Mouse (Mus musculus): ENCODE measurements around the gene Spon2. TPM values are rescaled to one million over a fixed set of nuclear protein-coding genes. Genes with fewer than 3 reads are reported as not detected.

The Spon2 gene
- polyA plus RNA-seq, 1 experiment from 2014 or later: 10.9 TPM

DNA sequence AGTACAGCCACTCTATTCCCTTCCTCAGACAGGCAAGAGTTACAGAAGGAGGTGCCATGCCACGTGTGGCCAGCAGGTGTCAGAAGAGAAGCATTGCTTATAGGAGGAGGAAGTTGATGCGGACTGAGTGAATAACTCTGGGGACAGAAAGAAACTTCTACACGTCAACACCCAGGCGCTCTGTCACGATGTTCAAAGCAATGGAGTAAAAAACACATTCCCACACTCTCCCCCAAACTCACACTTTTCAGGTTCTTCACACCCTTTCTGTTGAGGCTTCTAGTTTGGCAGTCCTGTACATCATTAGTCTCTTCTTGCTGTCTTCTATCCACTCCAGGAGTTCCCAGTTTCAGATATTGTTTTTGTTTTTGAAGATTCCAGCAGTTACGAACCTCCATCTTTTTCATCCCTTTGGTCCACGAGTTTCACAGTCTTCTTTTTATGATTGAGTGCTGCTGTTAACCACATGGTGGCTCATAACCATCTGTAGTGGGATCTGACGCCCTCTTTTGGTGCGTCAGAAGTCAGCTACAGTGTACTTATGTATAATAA, 14.5 kb downstream of the Spon2 start:
- Histone ChIP-seq H3K27me3 (ENCODE audit: insufficient read depth, low read length) (no peaks in the 10 kb centered on the region), H3K27ac (ENCODE audit: low read length) (0 out of 2 replicates have a peak overlapping the region, but pooled peaks have one; percentile 39), H3K4me1 (ENCODE audit: insufficient read depth, low read length) (peaks cover 9% of the 10 kb centered on the region), H3K9ac (replicated peaks; ENCODE audit: low read length) (peak overlapping the region; percentile 49), H3K36me3 (ENCODE audit: insufficient read depth, low read length) (no peaks in the 10 kb centered on the region), H3K9me3 (ENCODE audit: low read length) (no peaks in the 10 kb centered on the region), H3K4me2 (replicated peaks; ENCODE audit: low read depth, low read length) (peak overlapping the region; percentile 55), H3K4me3 (ENCODE audit: low read length) (peak overlapping the region; percentile 29)
- WGBS: 9% methylated on average over 9 of the region's 9 CpGs
- ATAC-seq (ENCODE audit: low FRiP score, low TSS enrichment): peak; percentile 74

GRCm38 (mm10) chr5:33203171-33203565, 15.1 kb downstream of the Spon2 start:
- 78% methylated on average over 6 of the region's 6 CpGs for WGBS

DNA sequence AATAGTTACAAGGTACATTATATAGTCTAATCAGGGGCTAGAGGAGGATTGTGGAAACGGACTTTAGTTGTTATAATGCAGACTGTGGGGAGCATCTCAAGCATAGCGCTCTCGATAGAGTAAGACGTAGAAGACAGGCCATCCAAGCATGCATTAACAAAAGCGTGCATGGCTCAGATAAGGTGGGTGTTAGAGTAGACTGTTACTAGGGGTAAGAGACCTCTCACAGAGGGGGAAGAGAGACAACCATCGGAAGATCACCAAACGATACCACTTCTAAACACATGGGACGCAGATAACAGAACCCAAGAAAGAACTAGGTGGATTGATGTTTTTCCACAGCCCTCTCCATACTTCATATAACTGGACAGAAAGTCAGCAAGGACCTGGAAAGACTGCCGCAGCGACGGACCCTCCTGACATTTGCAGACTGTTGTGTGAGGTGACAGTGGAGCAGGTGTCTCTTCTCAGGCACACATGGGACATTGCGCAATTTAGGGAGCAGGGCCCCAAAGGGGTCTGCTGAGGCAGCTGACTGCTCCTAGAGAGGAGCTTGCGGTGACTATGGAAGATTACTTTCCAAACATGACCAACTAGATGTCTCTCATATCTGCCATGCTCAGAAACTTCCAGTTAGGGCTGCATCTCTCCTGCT, 15.6 kb downstream of the Spon2 start:
- 78% methylated on average over 13 of the region's 13 CpGs for WGBS
- Histone ChIP-seq H3K4me2 (replicated peaks; ENCODE audit: low read depth, low read length) (no peak overlapping the region), H3K27ac (ENCODE audit: low read length) (no peak overlapping the region), H3K4me3 (ENCODE audit: low read length) (no peak overlapping the region), H3K27me3 (ENCODE audit: insufficient read depth, low read length) (no peaks in the 10 kb centered on the region), H3K36me3 (ENCODE audit: insufficient read depth, low read length) (no peaks in the 10 kb centered on the region), H3K9ac (replicated peaks; ENCODE audit: low read length) (no peak overlapping the region), H3K9me3 (ENCODE audit: low read length) (no peaks in the 10 kb centered on the region), H3K4me1 (ENCODE audit: insufficient read depth, low read length) (peaks cover 9% of the 10 kb centered on the region)
- no peak for ATAC-seq (ENCODE audit: low FRiP score, low TSS enrichment)

More at GRCm38 (mm10) chr5:33203171-33203565, 15.1 kb downstream of the Spon2 start:
- Histone ChIP-seq H3K36me3 (ENCODE audit: insufficient read depth, low read length) (no peaks in the 10 kb centered on the region), H3K4me1 (ENCODE audit: insufficient read depth, low read length) (peaks cover 9% of the 10 kb centered on the region), H3K4me3 (ENCODE audit: low read length) (no peak overlapping the region), H3K4me2 (replicated peaks; ENCODE audit: low read depth, low read length) (no peak overlapping the region), H3K27me3 (ENCODE audit: insufficient read depth, low read length) (no peaks in the 10 kb centered on the region), H3K27ac (ENCODE audit: low read length) (no peak overlapping the region), H3K9me3 (ENCODE audit: low read length) (no peaks in the 10 kb centered on the region), H3K9ac (replicated peaks; ENCODE audit: low read length) (no peak overlapping the region)
- ATAC-seq (ENCODE audit: low FRiP score, low TSS enrichment): no peak

DNA sequence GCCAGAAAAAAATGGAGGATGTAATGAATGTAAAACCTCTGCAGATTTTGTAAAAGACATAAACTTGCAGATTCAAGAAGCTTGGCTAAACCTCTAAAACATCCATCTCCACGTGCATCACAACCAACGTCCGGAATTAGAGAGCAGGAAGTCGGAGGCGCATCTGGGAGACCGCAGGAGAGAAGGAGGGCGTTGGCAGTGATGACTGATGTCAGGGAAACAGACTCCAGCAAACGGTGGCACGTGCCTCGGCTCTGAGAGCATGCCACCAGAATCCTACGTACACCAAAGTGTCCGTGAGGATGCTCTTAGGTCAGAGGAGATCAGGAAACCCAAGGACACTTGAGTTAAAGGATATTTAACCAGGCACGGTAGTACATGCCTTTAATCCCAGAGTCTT, 16.6 kb downstream of the Spon2 start:
- Histone ChIP-seq H3K27me3 (ENCODE audit: insufficient read depth, low read length) (no peaks in the 10 kb centered on the region), H3K9ac (replicated peaks; ENCODE audit: low read length) (no peak overlapping the region), H3K36me3 (ENCODE audit: insufficient read depth, low read length) (no peaks in the 10 kb centered on the region), H3K27ac (ENCODE audit: low read length) (no peak overlapping the region), H3K4me1 (ENCODE audit: insufficient read depth, low read length) (peaks cover 9% of the 10 kb centered on the region), H3K4me2 (replicated peaks; ENCODE audit: low read depth, low read length) (no peak overlapping the region), H3K9me3 (ENCODE audit: low read length) (no peaks in the 10 kb centered on the region), H3K4me3 (ENCODE audit: low read length) (no peak overlapping the region)
- 62% methylated on average over 13 of the region's 13 CpGs for WGBS
- no peak for ATAC-seq (ENCODE audit: low FRiP score, low TSS enrichment)

GRCm38 (mm10) chr5:33200071-33200470, 18.2 kb downstream of the Spon2 start:
- Histone ChIP-seq H3K4me1 (ENCODE audit: insufficient read depth, low read length) (peaks cover 9% of the 10 kb centered on the region), H3K27ac (ENCODE audit: low read length) (no peak overlapping the region), H3K9ac (replicated peaks; ENCODE audit: low read length) (no peak overlapping the region), H3K27me3 (ENCODE audit: insufficient read depth, low read length) (no peaks in the 10 kb centered on the region), H3K4me2 (replicated peaks; ENCODE audit: low read depth, low read length) (no peak overlapping the region), H3K4me3 (ENCODE audit: low read length) (no peak overlapping the region), H3K36me3 (ENCODE audit: insufficient read depth, low read length) (no peaks in the 10 kb centered on the region), H3K9me3 (ENCODE audit: low read length) (no peaks in the 10 kb centered on the region)
- no peak for ATAC-seq (ENCODE audit: low FRiP score, low TSS enrichment)
- 13% methylated on average over 1 of the region's 1 CpGs for WGBS

DNA sequence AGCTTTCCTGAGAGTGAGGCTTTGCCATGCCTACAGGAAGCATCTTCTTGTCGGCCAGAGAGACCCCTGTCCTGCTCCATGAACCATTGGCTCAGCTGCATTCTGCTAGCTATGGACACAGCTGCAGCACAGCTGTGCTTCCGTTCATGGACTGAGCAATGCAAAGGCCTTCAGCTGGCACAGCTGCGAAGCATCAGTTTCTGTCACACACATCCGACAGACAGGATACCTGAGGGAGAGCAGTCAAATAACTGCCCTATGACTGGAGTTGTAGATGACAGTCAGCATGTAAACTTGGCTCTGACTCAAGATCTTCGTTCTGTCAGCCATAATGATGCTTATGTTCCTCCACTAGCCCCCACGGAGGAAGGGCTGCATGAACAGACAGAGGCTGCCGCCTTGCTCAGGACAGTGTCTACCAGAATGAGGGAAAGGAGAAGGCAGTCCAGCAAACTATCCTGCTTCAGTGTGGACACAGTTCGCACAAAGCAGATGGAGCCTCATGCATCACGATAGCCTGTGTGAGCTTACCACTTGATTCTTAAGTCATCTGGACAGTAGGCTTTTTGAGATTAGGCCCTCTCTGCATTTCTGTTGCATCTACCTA, 22.9 kb downstream of the Spon2 start:
- Histone ChIP-seq H3K4me2 (replicated peaks; ENCODE audit: low read depth, low read length) (no peak overlapping the region), H3K27ac (ENCODE audit: low read length) (no peak overlapping the region), H3K4me1 (ENCODE audit: insufficient read depth, low read length) (no peaks in the 10 kb centered on the region), H3K9ac (replicated peaks; ENCODE audit: low read length) (no peak overlapping the region), H3K9me3 (ENCODE audit: low read length) (no peaks in the 10 kb centered on the region), H3K27me3 (ENCODE audit: insufficient read depth, low read length) (no peaks in the 10 kb centered on the region), H3K4me3 (ENCODE audit: low read length) (no peak overlapping the region), H3K36me3 (ENCODE audit: insufficient read depth, low read length) (no peaks in the 10 kb centered on the region)
- ATAC-seq (ENCODE audit: low FRiP score, low TSS enrichment): no peak
- WGBS: 67% methylated on average over 9 of the region's 9 CpGs

DNA sequence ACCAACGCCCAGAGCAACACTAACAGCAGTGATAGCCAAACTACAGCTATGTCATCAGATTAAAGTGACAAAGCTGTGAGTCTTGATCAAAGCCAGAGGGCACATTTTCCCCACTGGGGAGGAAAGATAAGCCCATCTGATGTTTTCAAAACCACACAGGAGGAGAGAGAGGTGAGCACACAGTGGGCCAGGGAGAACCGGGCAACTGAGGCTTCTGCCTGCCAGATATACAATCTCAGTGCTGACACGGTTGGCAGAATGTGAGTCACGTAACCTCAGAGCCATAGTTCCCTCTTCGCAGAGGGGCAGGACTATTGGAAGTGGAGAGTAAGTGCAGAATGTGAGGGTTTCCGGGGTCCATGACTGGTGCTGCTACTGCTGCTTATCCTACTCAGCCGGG, 24.7 kb downstream of the Spon2 start:
- 22% methylated on average over 7 of the region's 7 CpGs for WGBS
- no peak for ATAC-seq (ENCODE audit: low FRiP score, low TSS enrichment)
- Histone ChIP-seq H3K4me2 (replicated peaks; ENCODE audit: low read depth, low read length) (no peak overlapping the region), H3K27ac (ENCODE audit: low read length) (no peak overlapping the region), H3K4me1 (ENCODE audit: insufficient read depth, low read length) (no peaks in the 10 kb centered on the region), H3K9me3 (ENCODE audit: low read length) (no peaks in the 10 kb centered on the region), H3K4me3 (ENCODE audit: low read length) (no peak overlapping the region), H3K36me3 (ENCODE audit: insufficient read depth, low read length) (no peaks in the 10 kb centered on the region), H3K9ac (replicated peaks; ENCODE audit: low read length) (no peak overlapping the region), H3K27me3 (ENCODE audit: insufficient read depth, low read length) (no peaks in the 10 kb centered on the region)

Other genes with a start within 250 kb of the Spon2 start
- gene Ywhah, start 199.6 kb downstream of the Spon2 start, polyA plus RNA-seq (2015; fragmentation: Nextera tagmentation; extraction: Ambion mirVana): 369 and 385 TPM in 2 replicates
- gene Slc5a1, start 114.2 kb downstream of the Spon2 start, polyA plus RNA-seq (2015; fragmentation: Nextera tagmentation; extraction: Ambion mirVana): 18.3 and 20.8 TPM in 2 replicates
- 312 and 350 TPM in 2 replicates for gene Ctbp1, start 56.5 kb upstream of the Spon2 start, polyA plus RNA-seq (2015; fragmentation: Nextera tagmentation; extraction: Ambion mirVana)
- 152 and 154 TPM in 2 replicates for gene Maea, start 117.1 kb upstream of the Spon2 start, polyA plus RNA-seq (2015; fragmentation: Nextera tagmentation; extraction: Ambion mirVana)
- gene Uvssa, start 160.1 kb upstream of the Spon2 start, polyA plus RNA-seq (2015; fragmentation: Nextera tagmentation; extraction: Ambion mirVana): 9.2 and 9.5 TPM in 2 replicates
- not detected in 2 replicates for gene Nkx1-1, start 215.5 kb upstream of the Spon2 start, polyA plus RNA-seq (2015; fragmentation: Nextera tagmentation; extraction: Ambion mirVana)